8 mouse cellular contexts compared by ENCODE assay signal in the genomic region with DNA sequence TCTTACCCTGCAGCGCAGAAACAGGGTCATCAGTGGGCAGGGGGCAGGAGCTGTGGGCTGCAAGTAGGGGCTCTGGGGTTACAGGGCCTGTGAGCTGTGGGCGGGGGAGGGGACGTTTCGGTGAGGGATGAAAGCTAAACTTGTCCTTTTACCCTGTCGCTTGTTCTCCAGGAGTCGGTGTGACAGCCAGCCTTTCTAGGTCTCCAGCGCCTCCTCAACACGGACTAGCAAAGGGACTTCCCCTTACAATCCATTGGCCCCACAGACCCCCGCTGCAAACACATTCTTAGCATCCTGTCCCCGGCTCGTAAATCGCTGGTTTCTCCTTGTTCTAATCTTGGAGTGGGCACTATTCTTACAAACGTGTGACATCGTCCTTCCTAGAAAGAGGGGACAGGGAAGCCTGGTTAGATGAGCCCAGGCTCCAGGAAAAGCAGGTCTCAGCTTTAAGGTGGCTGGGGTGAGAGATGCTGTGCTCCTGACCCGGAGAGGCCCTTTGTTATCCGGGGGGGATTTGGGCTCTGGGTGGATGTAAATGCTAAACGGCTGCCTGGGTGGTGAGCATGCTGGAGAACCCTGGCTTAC. TPM values are rescaled to one million over a fixed set of nuclear protein-coding genes. Genes with fewer than 3 reads are reported as not detected.
DNase-seq lines count a peak whose midpoint lies in the region; ATAC-seq and TF ChIP-seq lines count a peak whose summit lies in the region.

No protein-coding gene starts in this region.

- peaks cover 39% of the 10 kb centered on the region for H3K4me1 ChIP-seq in cerebellum, adult 2 months (ENCODE audit: control insufficient read depth, insufficient read depth, low read length)
- peaks cover 69% of the 10 kb centered on the region for H3K4me1 ChIP-seq in heart, embryonic 13.5 days
- H3K4me1 ChIP-seq in limb, embryonic 12.5 days (replicated peaks): peaks cover 67% of the 10 kb centered on the region

- peak; percentile 51 to 62 for DNase-seq in cerebellum, adult 2 months
- no peak for DNase-seq in cerebellum, adult 11 months
- peak; percentile 33 for DNase-seq in thymus, postnatal 25 days
- DNase-seq in thymus, postnatal 10 days (ENCODE audit: low spot score in 2 of 2): no peak
- DNase-seq in neural tube, embryonic 10.5 days (ENCODE audit: extremely low spot score, low spot score): peak; percentile 76
- DNase-seq in urinary bladder, postnatal 4 days (ENCODE audit: low spot score in 2 of 2): no peak

- ATAC-seq in heart, embryonic 13.5 days (ENCODE audit: extremely low read depth, insufficient number of reproducible peaks, low FRiP score, low TSS enrichment): no peak
- peak; percentile 1; the same call in 1 of the 2 replicates for ATAC-seq in limb, embryonic 12.5 days (ENCODE audit: insufficient number of reproducible peaks, insufficient read depth, low FRiP score, low TSS enrichment, low read depth)

- H3K4me3 ChIP-seq in cerebellum, adult 2 months (replicated peaks; ENCODE audit: insufficient read depth, low read depth, low read length): peak overlapping the region; percentile 48
- peak overlapping the region; percentile 40 for H3K4me3 ChIP-seq in heart, embryonic 13.5 days
- peak overlapping the region; percentile 25 for H3K4me3 ChIP-seq in limb, embryonic 12.5 days (replicated peaks)

- H3K36me3 ChIP-seq in heart, embryonic 13.5 days: no peaks in the 10 kb centered on the region
- H3K36me3 ChIP-seq in limb, embryonic 12.5 days: no peaks in the 10 kb centered on the region

- H3K9ac ChIP-seq in heart, embryonic 13.5 days: peak overlapping the region; percentile 78
- peak overlapping the region; percentile 42 for H3K9ac ChIP-seq in limb, embryonic 12.5 days (replicated peaks)

- no peak for TF ChIP-seq POLR2A in cerebellum, adult 2 months (IDR thresholded peaks at IDR 0.05; ENCODE audit: borderline replicate concordance, insufficient read depth, low read length)

- no peak for TF ChIP-seq CTCF in cerebellum, adult 2 months (IDR thresholded peaks at IDR 0.05; ENCODE audit: borderline replicate concordance, insufficient read depth, low read depth, low read length)

- H3K9me3 ChIP-seq in heart, embryonic 13.5 days: no peaks in the 10 kb centered on the region
- no peaks in the 10 kb centered on the region for H3K9me3 ChIP-seq in limb, embryonic 12.5 days

- H3K27ac ChIP-seq in cerebellum, adult 2 months (ENCODE audit: insufficient read depth, low read length): peak overlapping the region; percentile 97
- peak overlapping the region; percentile 98 for H3K27ac ChIP-seq in heart, embryonic 13.5 days (replicated peaks)
- peak overlapping the region; percentile 97 for H3K27ac ChIP-seq in limb, embryonic 12.5 days

- peak overlapping the region; percentile 67 for H3K4me2 ChIP-seq in heart, embryonic 13.5 days
- H3K4me2 ChIP-seq in limb, embryonic 12.5 days: peak overlapping the region; percentile 52

- H3K27me3 ChIP-seq in cerebellum, adult 2 months (ENCODE audit: control insufficient read depth, insufficient read depth, low read length): no peaks in the 10 kb centered on the region
- no peaks in the 10 kb centered on the region for H3K27me3 ChIP-seq in heart, embryonic 13.5 days (replicated peaks)
- no peaks in the 10 kb centered on the region for H3K27me3 ChIP-seq in limb, embryonic 12.5 days

- 10% methylated on average over 17 of the region's 17 CpGs for WGBS in cerebellum, adult 2 months
- 5% methylated on average over 17 of the region's 17 CpGs for WGBS in heart, embryonic 13.5 days
- WGBS in limb, embryonic 12.5 days: 3% methylated on average over 17 of the region's 17 CpGs

RNA-seq across cellular contexts. Expression of a gene that starts 7.6 kb away (rescaled TPM):
- polyA plus RNA-seq in cerebellum, adult 2 months (2012; rRNA removed): 144 and 167 TPM in 2 replicates
- 5.9 and 6.4 TPM in 2 replicates for polyA plus RNA-seq in heart, embryonic 13.5 days (2015; fragmentation: Nextera tagmentation; extraction: Ambion mirVana)
- 0.79 and 1.0 TPM in 2 replicates for polyA plus RNA-seq in limb, embryonic 12.5 days (2016; fragmentation: Nextera tagmentation; extraction: Ambion mirVana)

RNA-seq across cellular contexts. Expression of a gene that starts 12.6 kb away (rescaled TPM):
- 99.1 and 103 TPM in 2 replicates for polyA plus RNA-seq in cerebellum, adult 2 months (2012; rRNA removed)
- 14.6 and 15.7 TPM in 2 replicates for polyA plus RNA-seq in heart, embryonic 13.5 days (2015; fragmentation: Nextera tagmentation; extraction: Ambion mirVana)
- 32.7 and 35.3 TPM in 2 replicates for polyA plus RNA-seq in limb, embryonic 12.5 days (2016; fragmentation: Nextera tagmentation; extraction: Ambion mirVana)

RNA-seq across cellular contexts. Expression of a gene that starts 22.0 kb away (rescaled TPM):
- polyA plus RNA-seq in cerebellum, adult 2 months (2012; rRNA removed): 55.5 TPM in 2 replicates
- 22.3 and 23.1 TPM in 2 replicates for polyA plus RNA-seq in heart, embryonic 13.5 days (2015; fragmentation: Nextera tagmentation; extraction: Ambion mirVana)
- 48.1 and 54.1 TPM in 2 replicates for polyA plus RNA-seq in limb, embryonic 12.5 days (2016; fragmentation: Nextera tagmentation; extraction: Ambion mirVana)

RNA-seq across cellular contexts. Expression of a gene that starts 42.3 kb away (rescaled TPM):
- 439 and 447 TPM in 2 replicates for polyA plus RNA-seq in cerebellum, adult 2 months (2012; rRNA removed)
- polyA plus RNA-seq in heart, embryonic 13.5 days (2015; fragmentation: Nextera tagmentation; extraction: Ambion mirVana): 30.0 and 32.0 TPM in 2 replicates
- 22.3 and 24.9 TPM in 2 replicates for polyA plus RNA-seq in limb, embryonic 12.5 days (2016; fragmentation: Nextera tagmentation; extraction: Ambion mirVana)

RNA-seq across cellular contexts. Expression of a gene that starts 53.5 kb away (rescaled TPM):
- polyA plus RNA-seq in cerebellum, adult 2 months (2012; rRNA removed): 105 and 108 TPM in 2 replicates
- 35.1 and 37.4 TPM in 2 replicates for polyA plus RNA-seq in heart, embryonic 13.5 days (2015; fragmentation: Nextera tagmentation; extraction: Ambion mirVana)
- polyA plus RNA-seq in limb, embryonic 12.5 days (2016; fragmentation: Nextera tagmentation; extraction: Ambion mirVana): 74.4 and 79.3 TPM in 2 replicates

Comparison
In these comparisons a context has a peak if more than half of its experiments do, and no peak if none do; other contexts are left out.
1. DNase-seq: peak in cerebellum, adult 2 months (2 of 2), thymus, postnatal 25 days (single experiment) and neural tube, embryonic 10.5 days (single experiment); none in cerebellum, adult 11 months (single experiment), thymus, postnatal 10 days (0 of 2) and urinary bladder, postnatal 4 days (0 of 2).
2. RNA of a gene that starts 7.6 kb away (polyA plus RNA-seq): 144 to 167 TPM in cerebellum, adult 2 months; 5.9 to 6.4 TPM in heart, embryonic 13.5 days and 0.79 to 1.0 TPM in limb, embryonic 12.5 days; every median in the first group is over 10 times any median in the second.
3. Peak in every context shown above with its lines, with median percentiles within 50 percentile points of each other: H3K27ac ChIP-seq and H3K4me3 ChIP-seq.